Mouse (Mus musculus) midbrain, embryonic 10.5 days (tissue): ENCODE data around the gene St5. TPM values are rescaled to one million over a fixed set of nuclear protein-coding genes. Genes with fewer than 3 reads are reported as not detected.
A peak's percentile ranks its signal among the peaks of the same experiment; 100 is the strongest.

ENCODE experiments used
- DNase-seq: peaks from one replicate; pipeline ENCODE4 v3.0.0-alpha.2; 2017; ENCODE audit warnings: low spot score
- H3K27ac ChIP-seq: fragments of 300-500 bp; sonication (generic); replicated peaks from 2 replicates; pipeline ENCODE4 v1.5.1; 2016; ENCODE audit warnings: mild to moderate bottlenecking
- H3K27me3 ChIP-seq: fragments of 300-500 bp; sonication (generic); 2 replicates; pipeline ENCODE4 v1.6.1; 2016; ENCODE audit warnings: low read depth, mild to moderate bottlenecking; ENCODE audit not compliant: poor library complexity, severe bottlenecking
- H3K36me3 ChIP-seq: fragments of 300-500 bp; sonication (generic); 2 replicates; pipeline ENCODE4 v1.6.1; 2016; ENCODE audit warnings: mild to moderate bottlenecking, moderate library complexity
- H3K4me1 ChIP-seq: fragments of 300-500 bp; sonication (generic); 2 replicates; pipeline ENCODE4 v1.6.1; 2016
- H3K4me3 ChIP-seq: fragments of 300-500 bp; sonication (generic); 2 replicates; pipeline ENCODE4 v1.5.1; 2016; ENCODE audit warnings: mild to moderate bottlenecking, moderate library complexity
- H3K9me3 ChIP-seq: fragments of 300-500 bp; sonication (generic); replicated peaks from 2 replicates; pipeline ENCODE4 v1.6.1; 2016; ENCODE audit warnings: mild to moderate bottlenecking
- WGBS: fragments of 180-500 bp; shearing (Covaris S2); methylation state at CpG from one replicate; pipeline ENCODE4 v1.1.7; 2016; 5-methylcytosine and 5-hydroxymethylcytosine counted together
- polyA plus RNA-seq: library from polyadenylated mRNA; unstranded; fragments of >200 nt; fragmentation: Nextera tagmentation; extraction: Ambion mirVana; gene quantifications from 2 replicates; pipeline ENCODE4 v1.2.1, GENCODE M21; 2016

St5 gene
- polyA plus RNA-seq, 1 experiment from 2014 or later = 36.3 TPM

DNA sequence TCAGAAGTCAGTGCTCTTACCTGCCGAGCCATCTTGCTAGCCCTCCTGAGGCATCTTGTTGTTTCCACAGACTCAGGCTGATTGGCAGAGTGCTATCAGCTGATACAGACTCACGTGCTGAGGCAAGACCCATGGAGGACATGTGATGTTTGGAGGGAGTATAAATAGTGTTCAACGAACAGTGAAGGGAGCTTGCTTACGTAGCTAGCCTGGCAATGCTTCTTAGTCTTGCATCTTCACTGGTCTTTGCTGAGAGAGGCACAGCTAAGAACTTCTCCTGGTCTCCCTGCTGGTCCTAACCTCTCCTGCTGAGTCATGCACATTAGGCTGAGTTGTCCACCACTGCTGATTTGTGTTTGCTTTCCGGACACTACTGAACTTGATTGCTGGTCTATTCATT lies 48.5 kb downstream of the St5 start:
- Histone ChIP-seq H3K9me3 (no peaks in the 10 kb centered on the region), H3K36me3 (no peaks in the 10 kb centered on the region), H3K4me3 (no peak overlapping the region), H3K27me3 (no peaks in the 10 kb centered on the region), H3K27ac (no peak overlapping the region), H3K4me1 (0 out of 2 replicates have a peak, but pooled peaks cover 5% of the 10 kb centered on the region)
- no peak for DNase-seq
- 86% methylated on average over 5 of the region's 5 CpGs for WGBS

GRCm38 (mm10) chr7:109648812-109649594 lies 54.4 kb downstream of the St5 start:
- Histone ChIP-seq H3K27ac (no peak overlapping the region), H3K4me3 (no peak overlapping the region), H3K27me3 (no peaks in the 10 kb centered on the region), H3K36me3 (no peaks in the 10 kb centered on the region), H3K4me1 (no peaks in the 10 kb centered on the region), H3K9me3 (no peaks in the 10 kb centered on the region)
- no peak for DNase-seq
- WGBS = 80% methylated on average over 10 of the region's 10 CpGs

DNA sequence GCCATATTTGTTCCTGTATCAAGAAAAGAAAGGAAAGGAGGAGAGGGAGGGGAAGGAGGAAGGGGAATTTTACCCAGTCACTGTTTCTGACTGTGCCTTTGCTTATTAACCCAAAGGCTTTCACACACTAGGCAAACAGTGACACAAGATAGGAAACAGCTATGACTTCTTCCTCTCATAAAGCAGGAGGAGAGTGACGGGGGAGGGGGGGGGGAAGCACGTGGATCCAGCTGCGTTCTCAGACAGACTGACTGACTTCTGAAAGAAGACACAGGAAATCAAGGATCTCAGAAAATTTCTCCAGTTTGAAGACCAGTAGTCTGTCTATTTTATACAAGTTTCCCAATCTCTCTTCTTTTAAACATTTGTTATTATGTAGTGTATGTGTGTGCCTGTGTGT lies 56.8 kb downstream of the St5 start:
- DNase-seq = no peak
- no peaks in the 10 kb centered on the region for H3K9me3 ChIP-seq
- H3K4me3 ChIP-seq = no peak overlapping the region
- no peaks in the 10 kb centered on the region for H3K27me3 ChIP-seq
- no peak overlapping the region for H3K27ac ChIP-seq
- no peaks in the 10 kb centered on the region for H3K36me3 ChIP-seq
- WGBS = 61% methylated on average over 3 of the region's 3 CpGs
- H3K4me1 ChIP-seq = no peaks in the 10 kb centered on the region

- WGBS = 96% methylated on average over 18 of the region's 18 CpGs
- H3K4me1 ChIP-seq = no peaks in the 10 kb centered on the region
- no peaks in the 10 kb centered on the region for H3K36me3 ChIP-seq
- DNase-seq = no peak
- H3K27me3 ChIP-seq = no peaks in the 10 kb centered on the region
- H3K4me3 ChIP-seq = no peak overlapping the region
- no peaks in the 10 kb centered on the region for H3K9me3 ChIP-seq
- no peak overlapping the region for H3K27ac ChIP-seq
These were observed 60.0 kb downstream of the St5 start for GRCm38 (mm10) chr7:109643305-109643994.

GRCm38 (mm10) chr7:109641963-109642362 lies 61.4 kb downstream of the St5 start:
- Histone ChIP-seq H3K27me3 (no peaks in the 10 kb centered on the region), H3K4me3 (no peak overlapping the region), H3K4me1 (peaks cover 4% of the 10 kb centered on the region; the same call in 1 of the 2 replicates), H3K9me3 (no peaks in the 10 kb centered on the region), H3K36me3 (no peaks in the 10 kb centered on the region), H3K27ac (no peak overlapping the region)
- DNase-seq = no peak
- 60% methylated on average over 1 of the region's 1 CpGs for WGBS

- H3K36me3 ChIP-seq = no peaks in the 10 kb centered on the region
- no peaks in the 10 kb centered on the region for H3K27me3 ChIP-seq
- H3K4me1 ChIP-seq = peaks cover 4% of the 10 kb centered on the region; the same call in 1 of the 2 replicates
- no peak for DNase-seq
- no peak overlapping the region for H3K4me3 ChIP-seq
- no peaks in the 10 kb centered on the region for H3K9me3 ChIP-seq
- 89% methylated on average over 8 of the region's 8 CpGs for WGBS
- H3K27ac ChIP-seq = no peak overlapping the region
These were observed 62.3 kb downstream of the St5 start for GRCm38 (mm10) chr7:109641102-109641501.

- 81% methylated on average over 5 of the region's 5 CpGs for WGBS
- H3K27ac ChIP-seq = no peak overlapping the region; the same call in 1 of the 2 replicates
- no peaks in the 10 kb centered on the region for H3K36me3 ChIP-seq
- DNase-seq = no peak
- no peaks in the 10 kb centered on the region for H3K27me3 ChIP-seq
- no peak overlapping the region for H3K4me3 ChIP-seq
- peaks cover 4% of the 10 kb centered on the region; the same call in 1 of the 2 replicates for H3K4me1 ChIP-seq
- H3K9me3 ChIP-seq = no peaks in the 10 kb centered on the region
These were observed 66.0 kb downstream of the St5 start for GRCm38 (mm10) chr7:109637391-109637790.

- H3K9me3 ChIP-seq = no peaks in the 10 kb centered on the region
- 87% methylated on average over 8 of the region's 8 CpGs for WGBS
- H3K4me1 ChIP-seq = peaks cover 8% of the 10 kb centered on the region
- no peaks in the 10 kb centered on the region for H3K27me3 ChIP-seq
- no peak for DNase-seq
- H3K27ac ChIP-seq = 0 out of 2 replicates have a peak overlapping the region, but pooled peaks have one; percentile 23
- H3K4me3 ChIP-seq = no peak overlapping the region
- H3K36me3 ChIP-seq = no peaks in the 10 kb centered on the region
These were observed 67.2 kb downstream of the St5 start for GRCm38 (mm10) chr7:109636086-109636792.

- H3K4me1 ChIP-seq = peaks cover 20% of the 10 kb centered on the region
- no peak overlapping the region for H3K27ac ChIP-seq
- 85% methylated on average over 15 of the region's 15 CpGs for WGBS
- DNase-seq = no peak
- H3K27me3 ChIP-seq = no peaks in the 10 kb centered on the region
- no peaks in the 10 kb centered on the region for H3K36me3 ChIP-seq
- H3K9me3 ChIP-seq = no peaks in the 10 kb centered on the region
- H3K4me3 ChIP-seq = no peak overlapping the region
These were observed 69.9 kb downstream of the St5 start for GRCm38 (mm10) chr7:109633404-109634085.

- no peak overlapping the region for H3K4me3 ChIP-seq
- no peak for DNase-seq
- peaks cover 16% of the 10 kb centered on the region for H3K4me1 ChIP-seq
- H3K9me3 ChIP-seq = no peaks in the 10 kb centered on the region
- 80% methylated on average over 6 of the region's 6 CpGs for WGBS
- H3K27ac ChIP-seq = no peak overlapping the region
- H3K36me3 ChIP-seq = no peaks in the 10 kb centered on the region
- H3K27me3 ChIP-seq = no peaks in the 10 kb centered on the region
These were observed 72.1 kb downstream of the St5 start for GRCm38 (mm10) chr7:109631330-109631729.

GRCm38 (mm10) chr7:109629871-109630778 lies 73.3 kb downstream of the St5 start:
- Histone ChIP-seq H3K9me3 (no peaks in the 10 kb centered on the region), H3K4me1 (peaks cover 16% of the 10 kb centered on the region), H3K36me3 (no peaks in the 10 kb centered on the region), H3K27ac (no peak overlapping the region), H3K27me3 (no peaks in the 10 kb centered on the region), H3K4me3 (no peak overlapping the region)
- DNase-seq = no peak
- 88% methylated on average over 7 of the region's 7 CpGs for WGBS
